In the genomic region with DNA sequence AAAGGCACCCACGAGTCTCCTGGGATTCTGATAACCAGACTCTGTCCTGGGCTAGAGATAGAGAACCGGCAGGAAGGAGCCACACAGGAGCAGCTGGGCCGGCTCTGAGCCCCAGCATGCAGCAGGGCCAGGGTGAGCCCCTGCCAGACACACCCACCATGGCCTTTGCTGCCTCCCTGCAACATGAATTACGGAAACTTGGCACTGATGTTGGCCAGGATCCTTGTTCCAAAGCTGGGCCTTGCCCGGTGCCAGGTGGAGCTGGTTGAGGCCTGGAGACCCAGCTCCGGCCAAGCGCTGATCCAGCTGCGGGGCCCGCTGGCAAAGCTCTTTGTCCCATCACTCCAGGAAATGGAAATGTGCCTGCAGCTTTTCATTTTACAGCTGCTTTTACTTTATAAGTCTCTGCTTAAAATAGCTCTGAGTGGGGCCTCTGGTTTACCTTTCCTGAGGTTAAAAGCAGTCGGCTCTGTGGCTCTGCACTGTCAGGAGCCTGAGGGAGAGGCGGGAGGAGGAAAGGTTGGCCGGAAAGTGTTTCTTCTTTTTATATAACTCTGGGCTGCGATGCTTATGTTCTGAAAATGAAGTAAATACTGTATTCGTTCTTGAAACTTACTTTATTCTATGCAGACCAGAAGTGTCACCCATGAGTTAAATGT, we compare ENCODE assay signal across 8 mouse cellular contexts. TPM values are rescaled to one million over a fixed set of nuclear protein-coding genes. Genes with fewer than 3 reads are reported as not detected.
A peak's percentile ranks its signal among the peaks of the same experiment; 100 is the strongest.
DNase-seq lines count a peak whose midpoint lies in the region; ATAC-seq and TF ChIP-seq lines count a peak whose summit lies in the region.

No protein-coding gene starts in this region.

- WGBS in lung, embryonic 14.5 days: 46% methylated on average over 14 of the region's 14 CpGs

- 0 out of 2 replicates have a peak overlapping the region, but pooled peaks have one; percentile 4 for H3K9ac ChIP-seq in lung, embryonic 14.5 days

- no peak overlapping the region for H3K4me2 ChIP-seq in lung, embryonic 14.5 days

- no peak for ATAC-seq in lung, embryonic 14.5 days (ENCODE audit: insufficient read depth)
- no peak for ATAC-seq in erythroblast, adult 5-6 weeks (replicated peaks; ENCODE audit: low FRiP score, poor library complexity, severe bottlenecking)

- peak; percentile 74 for DNase-seq in right cerebral cortex, postnatal 10 days (ENCODE audit: low spot score in 2 of 2)
- no peak for DNase-seq in right cerebral cortex, postnatal 4 days
- DNase-seq in cerebellum, postnatal 14 days: peak; percentile 79 to 81
- DNase-seq in heart, adult 18-20 months: peak; percentile 91 to 93
- DNase-seq in kidney, adult 9 months: peak; percentile 82
- peak; percentile 70 for DNase-seq in lung, embryonic 14.5 days
- DNase-seq in testis, postnatal 14 days (ENCODE audit: low spot score): peak; percentile 38

- no peaks in the 10 kb centered on the region for H3K27me3 ChIP-seq in lung, embryonic 14.5 days (ENCODE audit: insufficient read depth, low read length)

- no peak for TF ChIP-seq CTCF in lung, embryonic 14.5 days (IDR thresholded peaks at IDR 0.05; ENCODE audit: low read depth)

- H3K9me3 ChIP-seq in lung, embryonic 14.5 days (ENCODE audit: low read depth, low read length): no peaks in the 10 kb centered on the region

- no peak overlapping the region for H3K4me3 ChIP-seq in lung, embryonic 14.5 days (ENCODE audit: low read depth, low read length)

- no peaks in the 10 kb centered on the region for H3K36me3 ChIP-seq in lung, embryonic 14.5 days (ENCODE audit: insufficient read depth)

- H3K27ac ChIP-seq in lung, embryonic 14.5 days (ENCODE audit: low read depth): peak overlapping the region; percentile 87

- H3K4me1 ChIP-seq in lung, embryonic 14.5 days (ENCODE audit: insufficient read depth): peaks cover 37% of the 10 kb centered on the region

RNA-seq across cellular contexts. Expression of gene Inpp5a, which starts 20.1 kb away (rescaled TPM):
- total RNA-seq in heart, adult 18-20 months (2021): 100 to 1,000 TPM; 293 to 297 TPM
- polyA plus RNA-seq in lung, embryonic 14.5 days (2014; fragmentation: Nextera tagmentation; extraction: Ambion mirVana): 45.2 and 47.7 TPM in 2 replicates
- total RNA-seq in erythroblast, adult 5-6 weeks (2015; ENCODE audit: low replicate concordance): 3.1 and 4.4 TPM in 2 replicates
- 3.1 and 6.9 TPM in 2 replicates for total RNA-seq in erythroblast, adult 5-6 weeks (2017; ENCODE audit: low replicate concordance)

Comparison
In these comparisons a context has a peak if more than half of its experiments do, and no peak if none do; other contexts are left out.
1. RNA of gene Inpp5a, which starts 20.1 kb away (total RNA-seq): 293 to 297 TPM in heart, adult 18-20 months; 3.1 to 6.9 TPM in erythroblast, adult 5-6 weeks; every median in the first group is over 10 times any median in the second.